Mouse (Mus musculus) liver, postnatal 0 days (tissue): ENCODE results near the gene Vwa8.

ENCODE experiments used
- CTCF ChIP-seq: sonication (generic); IDR thresholded peaks from 2 replicates; pipeline ENCODE4 v1.5.1; 2016; ENCODE audit warnings: antibody characterized with exemption, low read depth
- EP300 ChIP-seq: IDR thresholded peaks from 2 replicates; pipeline ENCODE4 v1.6.1; 2016; ENCODE audit warnings: antibody characterized with exemption, low read depth, mild to moderate bottlenecking

DNA sequence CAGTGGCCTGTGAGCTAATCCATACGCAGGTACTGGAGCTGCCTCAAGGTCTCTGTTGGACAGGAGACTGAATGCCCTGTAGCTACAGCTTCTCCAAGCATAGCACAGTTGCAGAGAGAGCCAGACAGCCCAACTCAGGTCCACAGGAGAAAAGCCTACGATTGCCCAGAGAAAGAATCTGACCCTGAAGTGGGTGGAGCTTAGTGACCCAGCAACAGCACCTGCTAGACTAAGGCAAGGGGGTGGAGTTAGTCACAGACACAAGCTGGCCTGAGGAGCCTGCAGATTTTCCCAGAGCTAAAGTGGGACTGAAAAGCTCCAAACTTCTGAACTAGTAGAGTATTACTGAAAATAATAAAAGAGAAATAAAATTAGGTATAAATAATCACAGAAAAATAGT is 21.2 kb downstream of the Vwa8 start:
- TF ChIP-seq CTCF (no peak), EP300 (no peak)
